Mouse (Mus musculus) kidney, postnatal 36 days (tissue): ENCODE results near the gene Tspan3.
A peak's percentile ranks its signal among the peaks of the same experiment; 100 is the strongest.

Experiments
- DNase-seq, 2 experiments: peaks; one replicate each; pipeline ENCODE4 v3.0.0; 2021 to 2022; ENCODE audit warnings: mixed read lengths in 2 of 2

Gene Tspan3

GRCm38 (mm10) chr9:56107527-56107926 lies 57.8 kb downstream of the Tspan3 start:
- no peak for DNase-seq

GRCm38 (mm10) chr9:56106274-56107072 lies 58.8 kb downstream of the Tspan3 start:
- no peak for DNase-seq

GRCm38 (mm10) chr9:56104921-56105320 lies 60.4 kb downstream of the Tspan3 start:
- no peak for DNase-seq

- DNase-seq: no peak
Measured at GRCm38 (mm10) chr9:56101022-56101421, 64.3 kb downstream of the Tspan3 start.

GRCm38 (mm10) chr9:56100041-56100522 lies 65.2 kb downstream of the Tspan3 start:
- no peak for DNase-seq

GRCm38 (mm10) chr9:56097584-56098298 lies 67.5 kb downstream of the Tspan3 start:
- DNase-seq: no peak

GRCm38 (mm10) chr9:56092102-56092501 lies 73.2 kb downstream of the Tspan3 start:
- DNase-seq: no peak

GRCm38 (mm10) chr9:56090546-56091225 lies 74.6 kb downstream of the Tspan3 start:
- no peak for DNase-seq

- peak; percentile 46 to 74 for DNase-seq
Measured at GRCm38 (mm10) chr9:56089778-56090520, 75.3 kb downstream of the Tspan3 start, which contains the start of gene Pstpip1. Gene Pstpip1, plus strand, starts transcription at chr9:56089962.

- DNase-seq: no peak
Measured at GRCm38 (mm10) chr9:56086524-56086923, 78.8 kb downstream of the Tspan3 start.
